Mouse (Mus musculus): ENCODE data around the gene Msh4.

The Msh4 gene

GRCm38 (mm10) chr3:153906136-153906871, at the start of gene Msh4:
Gene Msh4, minus strand, starts transcription at chr3:153906138.
- no peak for DNase-seq (ENCODE audit: low read depth, low spot score)

GRCm38 (mm10) chr3:153948176-153948575, 42.2 kb upstream of the Msh4 start:
- DNase-seq (ENCODE audit: low read depth, low spot score) = no peak

- no peak for DNase-seq (ENCODE audit: low read depth, low spot score)
Observed at GRCm38 (mm10) chr3:153947271-153947670, 41.3 kb upstream of the Msh4 start.

- peak; percentile 96 for DNase-seq (ENCODE audit: low read depth, low spot score)
Observed at GRCm38 (mm10) chr3:153944335-153944990, 38.5 kb upstream of the Msh4 start, which contains the start of gene Acadm. Gene Acadm, minus strand, starts transcription at chr3:153944632.

- DNase-seq (ENCODE audit: low read depth, low spot score) = peak; percentile 54
Observed at GRCm38 (mm10) chr3:153943901-153944334, 38.0 kb upstream of the Msh4 start.

GRCm38 (mm10) chr3:153943003-153943640, 37.2 kb upstream of the Msh4 start:
- no peak for DNase-seq (ENCODE audit: low read depth, low spot score)

- no peak for DNase-seq (ENCODE audit: low read depth, low spot score)
Observed at GRCm38 (mm10) chr3:153941613-153942012, 35.7 kb upstream of the Msh4 start.

GRCm38 (mm10) chr3:153940486-153940885, 34.5 kb upstream of the Msh4 start:
- no peak for DNase-seq (ENCODE audit: low read depth, low spot score)

GRCm38 (mm10) chr3:153940021-153940420, 34.1 kb upstream of the Msh4 start:
- DNase-seq (ENCODE audit: low read depth, low spot score) = no peak

- no peak for DNase-seq (ENCODE audit: low read depth, low spot score)
Observed at GRCm38 (mm10) chr3:153937116-153937810, 31.3 kb upstream of the Msh4 start.

- DNase-seq (ENCODE audit: low read depth, low spot score) = no peak
Observed at GRCm38 (mm10) chr3:153935878-153936277, 29.9 kb upstream of the Msh4 start.

GRCm38 (mm10) chr3:153932461-153932860, 26.5 kb upstream of the Msh4 start:
- DNase-seq (ENCODE audit: low read depth, low spot score) = no peak

GRCm38 (mm10) chr3:153929526-153929925, 23.6 kb upstream of the Msh4 start:
- peak; percentile 69 for DNase-seq (ENCODE audit: low read depth, low spot score)

GRCm38 (mm10) chr3:153926333-153926732, 20.4 kb upstream of the Msh4 start:
- DNase-seq (ENCODE audit: low read depth, low spot score) = peak; percentile 32

- no peak for DNase-seq (ENCODE audit: low read depth, low spot score)
Observed at GRCm38 (mm10) chr3:153921147-153921910, 15.4 kb upstream of the Msh4 start.

GRCm38 (mm10) chr3:153917200-153917599, 11.3 kb upstream of the Msh4 start:
- no peak for DNase-seq (ENCODE audit: low read depth, low spot score)

- DNase-seq (ENCODE audit: low read depth, low spot score) = no peak
Observed at GRCm38 (mm10) chr3:153913510-153914243, 7.7 kb upstream of the Msh4 start.

GRCm38 (mm10) chr3:153912546-153913509, 6.9 kb upstream of the Msh4 start, which contains the start of gene Rabggtb:
Gene Rabggtb, minus strand, starts transcription at chr3:153913009.
- DNase-seq (ENCODE audit: low read depth, low spot score) = peak; percentile 98

GRCm38 (mm10) chr3:153911882-153912440, 6.0 kb upstream of the Msh4 start:
- DNase-seq (ENCODE audit: low read depth, low spot score) = peak; percentile 14
